In the genomic region with DNA sequence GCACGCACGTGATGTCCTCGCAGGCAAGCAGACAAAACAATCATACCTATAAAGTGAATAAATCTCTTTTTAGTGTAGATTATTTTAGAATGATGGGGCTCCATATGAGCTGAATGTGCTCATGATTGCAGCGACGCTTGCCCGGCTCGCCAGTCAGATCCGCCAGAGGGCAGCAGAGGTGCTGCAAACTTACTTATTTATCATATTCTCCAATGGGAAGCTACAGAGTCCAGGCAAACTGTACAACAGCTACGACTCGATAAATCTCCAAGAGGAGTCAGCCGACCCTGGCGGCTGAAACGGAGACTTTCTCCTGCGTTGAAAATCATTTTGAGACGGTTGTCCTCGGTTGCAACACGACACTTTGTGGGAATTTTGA, we compare ENCODE assay signal across 8 mouse cellular contexts. TPM values are rescaled to one million over a fixed set of nuclear protein-coding genes. Genes with fewer than 3 reads are reported as not detected.
A peak's percentile ranks its signal among the peaks of the same experiment; 100 is the strongest.
DNase-seq lines count a peak whose midpoint lies in the region; ATAC-seq lines count a peak whose summit lies in the region.

No protein-coding gene starts in this region.

- intact Hi-C loops in gastrocnemius, postnatal 14 days (cut with DNase I; ENCODE audit: low total_unique reads): no loop called here
- intact Hi-C loops in left cerebral cortex, postnatal 10 days (cut with DNase I): loop anchor here (5.0 kb wide), 1 partner anchor 76 kb away; no protein-coding TSS in a partner anchor

- peak; percentile 51 for ATAC-seq in inflammation-experienced regulatory T-cells, adult 6 months
- ATAC-seq in megakaryocyte-erythroid progenitor cell, adult 5-6 weeks (replicated peaks; ENCODE audit: low FRiP score, low TSS enrichment, poor library complexity, severe bottlenecking): peak; percentile 60

- peak; percentile 93 for DNase-seq in adipocyte (ENCODE audit: low spot score)
- peak; percentile 92 for DNase-seq in embryo, embryonic 10 days (ENCODE audit: low spot score)
- peak; percentile 75 for DNase-seq in gastrocnemius, postnatal 14 days
- peak; percentile 84 for DNase-seq in left cerebral cortex, postnatal 10 days (ENCODE audit: extremely low spot score in 1 of 2, low spot score in 2 of 2)
- peak; percentile 85 for DNase-seq in right cerebral cortex, postnatal 25 days
- peak; percentile 70 to 83 for DNase-seq in urinary bladder, postnatal 4 days (ENCODE audit: low spot score in 2 of 2)

RNA-seq across cellular contexts. Expression of a gene that starts 1.2 kb away (rescaled TPM):
- 1 to 10 TPM; 5.3 to 6.2 TPM for total RNA-seq in gastrocnemius, postnatal 14 days (2021)
- polyA plus RNA-seq in inflammation-experienced regulatory T-cells, adult 6 months (2017; shearing (Covaris generic)): 10 to 100 TPM; 23.8 to 37.6 (median 34.1) TPM
- 10 to 100 TPM; 25.4 to 27.6 TPM for total RNA-seq in left cerebral cortex, postnatal 10 days (2021)
- 43.1 and 43.7 TPM in 2 replicates for total RNA-seq in megakaryocyte-erythroid progenitor cell, adult 5-6 weeks (2014; fragmentation: Nextera tagmentation)
- 38.9 and 69.7 TPM in 2 replicates for total RNA-seq in megakaryocyte-erythroid progenitor cell, adult 5-6 weeks (2017)

RNA-seq across cellular contexts. Expression of a gene that starts 5.0 kb away (rescaled TPM):
- total RNA-seq in gastrocnemius, postnatal 14 days (2021): under 1 TPM; 0.29 to 0.33 TPM
- polyA plus RNA-seq in inflammation-experienced regulatory T-cells, adult 6 months (2017; shearing (Covaris generic)): 100 to 1,000 TPM in 2 of 3 experiments, 10 to 100 TPM in 1; 83.7 to 104 (median 104) TPM
- total RNA-seq in left cerebral cortex, postnatal 10 days (2021): not detected
- total RNA-seq in megakaryocyte-erythroid progenitor cell, adult 5-6 weeks (2014; fragmentation: Nextera tagmentation): 12.0 and 15.9 TPM in 2 replicates
- total RNA-seq in megakaryocyte-erythroid progenitor cell, adult 5-6 weeks (2017): 25.4 and 29.2 TPM in 2 replicates

Comparison
In these comparisons a context has a peak if more than half of its experiments do, and no peak if none do; other contexts are left out.
1. Peak in every context shown above with its lines: DNase-seq and ATAC-seq.
2. RNA of a gene that starts 5.0 kb away (total RNA-seq): 12.0 to 29.2 TPM in megakaryocyte-erythroid progenitor cell, adult 5-6 weeks; 0.29 to 0.33 TPM in gastrocnemius, postnatal 14 days and not detected in left cerebral cortex, postnatal 10 days; every median in the first group is over 4 times any median in the second.